In genomic region chr8:66386008-66386407, GRCm38 (mm10) we compare ENCODE assay signal across 19 mouse cellular contexts.
A peak's percentile ranks its signal among the peaks of the same experiment; 100 is the strongest.
DNase-seq lines count a peak whose midpoint lies in the region; ATAC-seq and TF ChIP-seq lines count a peak whose summit lies in the region.
"Had no signal": no experiment of that assay in that cellular context is flagged by ENCODE, and none has a peak within 500 bp of the region (broad histone marks: within the 10 kb centered on the region; RNA-seq: fewer than 3 reads in every experiment).

No protein-coding gene starts in this region.

- peak overlapping the region; percentile 85 for H3K27ac ChIP-seq in bone marrow, adult 2 months (ENCODE audit: control insufficient read depth, insufficient read depth, low read depth, low read length, poor library complexity)
- peak overlapping the region; percentile 80 for H3K27ac ChIP-seq in macrophage
- H3K27ac ChIP-seq in midbrain, embryonic 15.5 days, result no peak overlapping the region
- H3K27ac ChIP-seq in neural tube, embryonic 15.5 days (replicated peaks), result no peak overlapping the region
- H3K27ac ChIP-seq: forebrain, embryonic 13.5 days; heart, embryonic 13.5 days; hindbrain, embryonic 12.5 days; liver, embryonic 13.5 days had no signal

- peak; percentile 21 for DNase-seq in layer of hippocampus, adult 9-11 months
- no peak for DNase-seq in layer of hippocampus, adult 8-10 months (ENCODE audit: low spot score in 2 of 2)
- DNase-seq in A20 (ENCODE audit: low read depth, low spot score), result peak; percentile 61
- DNase-seq in left cerebral cortex, adult 11 months (ENCODE audit: low spot score), result no peak
- DNase-seq: adrenal gland, adult 8-10 months; cerebellum, adult 8-10 months; embryo, embryonic 11 days; liver, embryonic 13.5 days; right cerebral cortex, adult 18-20 months; thymus, postnatal 25 days had no signal

- no peak for TF ChIP-seq CTCF in bone marrow, adult 2 months (IDR thresholded peaks at IDR 0.05; ENCODE audit: control insufficient read depth, insufficient read depth, low read length)

- H3K9ac ChIP-seq in midbrain, embryonic 15.5 days, result no peak overlapping the region
- H3K9ac ChIP-seq in neural tube, embryonic 15.5 days (replicated peaks), result no peak overlapping the region
- H3K9ac ChIP-seq: forebrain, embryonic 13.5 days; heart, embryonic 13.5 days; hindbrain, embryonic 12.5 days; liver, embryonic 13.5 days had no signal

- no peak for ATAC-seq in midbrain, embryonic 15.5 days (replicated peaks)
- ATAC-seq in neural tube, embryonic 15.5 days (ENCODE audit: low FRiP score), result no peak
- ATAC-seq: CD4-positive, CD25-positive, alpha-beta regulatory T cell, adult 4 months; forebrain, embryonic 13.5 days had no signal

- peak overlapping the region; percentile 89 for H3K4me3 ChIP-seq in bone marrow, adult 2 months (replicated peaks; ENCODE audit: control insufficient read depth, low read depth, low read length)
- H3K4me3 ChIP-seq in macrophage (ENCODE audit: inconsistent target), result peak overlapping the region; percentile 29
- H3K4me3 ChIP-seq in midbrain, embryonic 15.5 days, result no peak overlapping the region
- no peak overlapping the region for H3K4me3 ChIP-seq in neural tube, embryonic 15.5 days (replicated peaks)
- H3K4me3 ChIP-seq: forebrain, embryonic 13.5 days; heart, embryonic 13.5 days; hindbrain, embryonic 12.5 days; liver, embryonic 13.5 days; myocyte had no signal

- no peaks in the 10 kb centered on the region for H3K36me3 ChIP-seq in macrophage (ENCODE audit: inconsistent target)
- no peaks in the 10 kb centered on the region for H3K36me3 ChIP-seq in midbrain, embryonic 15.5 days (replicated peaks)
- H3K36me3 ChIP-seq in neural tube, embryonic 15.5 days, result no peaks in the 10 kb centered on the region
- H3K36me3 ChIP-seq: heart, embryonic 13.5 days; hindbrain, embryonic 12.5 days; liver, embryonic 13.5 days had no signal

- no peak for TF ChIP-seq POLR2A in bone marrow, adult 2 months (IDR thresholded peaks at IDR 0.05; ENCODE audit: borderline replicate concordance, control insufficient read depth, low read depth, low read length)

- H3K27me3 ChIP-seq in midbrain, embryonic 15.5 days (replicated peaks), result no peaks in the 10 kb centered on the region
- no peaks in the 10 kb centered on the region for H3K27me3 ChIP-seq in neural tube, embryonic 15.5 days (replicated peaks)
- H3K27me3 ChIP-seq: forebrain, embryonic 13.5 days; heart, embryonic 13.5 days; hindbrain, embryonic 12.5 days; liver, embryonic 13.5 days had no signal

- H3K9me3 ChIP-seq in midbrain, embryonic 15.5 days, result no peaks in the 10 kb centered on the region
- no peaks in the 10 kb centered on the region for H3K9me3 ChIP-seq in neural tube, embryonic 15.5 days (replicated peaks)
- H3K9me3 ChIP-seq: forebrain, embryonic 13.5 days; hindbrain, embryonic 12.5 days; liver, embryonic 13.5 days had no signal

- peaks cover 1% of the 10 kb centered on the region; the same call in 1 of the 2 replicates for H3K4me1 ChIP-seq in bone marrow, adult 2 months (ENCODE audit: control insufficient read depth, insufficient read depth, low read length)
- no peaks in the 10 kb centered on the region for H3K4me1 ChIP-seq in midbrain, embryonic 15.5 days
- H3K4me1 ChIP-seq in neural tube, embryonic 15.5 days, result no peaks in the 10 kb centered on the region
- H3K4me1 ChIP-seq: forebrain, embryonic 13.5 days; heart, embryonic 13.5 days; hindbrain, embryonic 12.5 days; liver, embryonic 13.5 days had no signal

- peaks cover 49% of the 10 kb centered on the region; the same call in 1 of the 2 replicates for H3K79me2 ChIP-seq in macrophage (ENCODE audit: inconsistent target)

- H3K4me2 ChIP-seq in midbrain, embryonic 15.5 days, result no peak overlapping the region
- no peak overlapping the region for H3K4me2 ChIP-seq in neural tube, embryonic 15.5 days
- H3K4me2 ChIP-seq: forebrain, embryonic 13.5 days; heart, embryonic 13.5 days; hindbrain, embryonic 12.5 days; liver, embryonic 13.5 days had no signal

Comparison
In these comparisons a context has a peak if more than half of its experiments do, and no peak if none do; other contexts are left out.
1. DNase-seq: peak in layer of hippocampus, adult 9-11 months (single experiment) and A20 (single experiment); none in layer of hippocampus, adult 8-10 months (0 of 2) and left cerebral cortex, adult 11 months (single experiment).
2. H3K27ac ChIP-seq: peak in bone marrow, adult 2 months (single experiment) and macrophage (single experiment); none in midbrain, embryonic 15.5 days (single experiment) and neural tube, embryonic 15.5 days (single experiment).
3. H3K4me3 ChIP-seq: peak in bone marrow, adult 2 months (single experiment) and macrophage (single experiment); none in midbrain, embryonic 15.5 days (single experiment) and neural tube, embryonic 15.5 days (single experiment).